Mouse (Mus musculus) cerebellum, postnatal 10 days (tissue): ENCODE measurements around the gene Napepld.
"Not testable (repeated sequence)": the region's sequence is repeated elsewhere in the genome, so short reads cannot be mapped to it uniquely, and the experiment has no call there.

Experiments used
- DNase-seq, 2 experiments: peaks; one replicate each; pipeline ENCODE4 v3.0.0; 2021; ENCODE audit warnings: mixed read lengths in 2 of 2

Gene Napepld

GRCm38 (mm10) chr5:21703708-21704107, 2.5 kb upstream of the Napepld start:
- no peak for DNase-seq

- no peak for DNase-seq
These were observed 1.8 kb upstream of the Napepld start for GRCm38 (mm10) chr5:21702873-21703475.

GRCm38 (mm10) chr5:21702009-21702364, 791 bp upstream of the Napepld start:
- DNase-seq, result no peak

- no peak for DNase-seq
These were observed 262 bp downstream of the Napepld start for GRCm38 (mm10) chr5:21700934-21701333.

- peak in 1 of 2 experiments; percentile 25 for DNase-seq
These were observed 849 bp downstream of the Napepld start for GRCm38 (mm10) chr5:21700272-21700821.

- not testable (repeated sequence) for DNase-seq
These were observed 1.6 kb downstream of the Napepld start for GRCm38 (mm10) chr5:21699555-21699954.

- no peak for DNase-seq
These were observed 6.2 kb downstream of the Napepld start for GRCm38 (mm10) chr5:21694854-21695490.

- no peak for DNase-seq
These were observed 7.8 kb downstream of the Napepld start for GRCm38 (mm10) chr5:21693372-21693870.

- DNase-seq, result no peak
These were observed 9.0 kb downstream of the Napepld start for GRCm38 (mm10) chr5:21692230-21692629.

GRCm38 (mm10) chr5:21687042-21687441, 14.2 kb downstream of the Napepld start:
- no peak for DNase-seq

GRCm38 (mm10) chr5:21685001-21685400, 16.2 kb downstream of the Napepld start:
- no peak for DNase-seq

- no peak for DNase-seq
These were observed 17.4 kb downstream of the Napepld start for GRCm38 (mm10) chr5:21683811-21684210.

GRCm38 (mm10) chr5:21680940-21681339, 20.3 kb downstream of the Napepld start:
- DNase-seq, result no peak

- DNase-seq, result no peak
These were observed 21.2 kb downstream of the Napepld start for GRCm38 (mm10) chr5:21680029-21680428.

GRCm38 (mm10) chr5:21678363-21678762, 22.8 kb downstream of the Napepld start:
- DNase-seq, result no peak

GRCm38 (mm10) chr5:21677939-21678338, 23.3 kb downstream of the Napepld start:
- DNase-seq, result peak; percentile 21 to 32

- no peak for DNase-seq
These were observed 25.7 kb downstream of the Napepld start for GRCm38 (mm10) chr5:21675494-21675893.

GRCm38 (mm10) chr5:21675019-21675418, 26.2 kb downstream of the Napepld start:
- DNase-seq, result no peak

- no peak for DNase-seq
These were observed 27.5 kb downstream of the Napepld start for GRCm38 (mm10) chr5:21673742-21674141.

- no peak for DNase-seq
These were observed 28.2 kb downstream of the Napepld start for GRCm38 (mm10) chr5:21672812-21673635.

GRCm38 (mm10) chr5:21669307-21669706, 31.9 kb downstream of the Napepld start:
- DNase-seq, result no peak

- DNase-seq, result no peak
These were observed 33.7 kb downstream of the Napepld start for GRCm38 (mm10) chr5:21667191-21668137.
